ENCODE assay signal across 8 mouse cellular contexts in genomic region chr19:56976962-56977948, GRCm38 (mm10). TPM values are rescaled to one million over a fixed set of nuclear protein-coding genes. Genes with fewer than 3 reads are reported as not detected.
DNase-seq lines count a peak whose midpoint lies in the region; ATAC-seq and TF ChIP-seq lines count a peak whose summit lies in the region.

No protein-coding gene starts in this region.

- DNase-seq in cerebellum, adult 2 months: peak; percentile 74 to 85
- peak; percentile 35 to 74 for DNase-seq in gastrocnemius, postnatal 4 days (ENCODE audit: low spot score in 2 of 2)
- peak; percentile 65 for DNase-seq in kidney, adult 18-20 months
- peak; percentile 74 for DNase-seq in ovary, postnatal 36 days (ENCODE audit: low spot score)
- DNase-seq in thymus, postnatal 0 days (ENCODE audit: low spot score): no peak

- H3K9ac ChIP-seq in hindbrain, embryonic 13.5 days: no peak overlapping the region
- H3K9ac ChIP-seq in hindbrain, embryonic 12.5 days: no peak overlapping the region
- no peak overlapping the region for H3K9ac ChIP-seq in liver, embryonic 15.5 days

- no peak overlapping the region for H3K4me3 ChIP-seq in hindbrain, embryonic 13.5 days
- H3K4me3 ChIP-seq in hindbrain, embryonic 12.5 days: no peak overlapping the region
- no peak overlapping the region for H3K4me3 ChIP-seq in cerebellum, adult 2 months (replicated peaks; ENCODE audit: insufficient read depth, low read depth, low read length)
- no peak overlapping the region for H3K4me3 ChIP-seq in liver, embryonic 15.5 days (replicated peaks)

- no peaks in the 10 kb centered on the region for H3K9me3 ChIP-seq in hindbrain, embryonic 13.5 days
- no peaks in the 10 kb centered on the region for H3K9me3 ChIP-seq in hindbrain, embryonic 12.5 days (replicated peaks)
- H3K9me3 ChIP-seq in liver, embryonic 15.5 days (replicated peaks): no peaks in the 10 kb centered on the region

- no peak overlapping the region for H3K4me2 ChIP-seq in hindbrain, embryonic 13.5 days
- no peak overlapping the region for H3K4me2 ChIP-seq in hindbrain, embryonic 12.5 days (replicated peaks)
- no peak overlapping the region for H3K4me2 ChIP-seq in liver, embryonic 15.5 days

- TF ChIP-seq POLR2A in cerebellum, adult 2 months (IDR thresholded peaks at IDR 0.05; ENCODE audit: borderline replicate concordance, insufficient read depth, low read length): no peak

- WGBS in hindbrain, embryonic 13.5 days: 52% methylated on average over 19 of the region's 19 CpGs
- WGBS in hindbrain, embryonic 12.5 days: 62% methylated on average over 19 of the region's 19 CpGs
- 26% methylated on average over 19 of the region's 19 CpGs for WGBS in cerebellum, adult 2 months
- 56% methylated on average over 19 of the region's 19 CpGs for WGBS in liver, embryonic 15.5 days (ENCODE audit: insufficient replicate concordance)

- no peaks in the 10 kb centered on the region for H3K27me3 ChIP-seq in hindbrain, embryonic 13.5 days
- H3K27me3 ChIP-seq in hindbrain, embryonic 12.5 days: no peaks in the 10 kb centered on the region
- no peaks in the 10 kb centered on the region for H3K27me3 ChIP-seq in cerebellum, adult 2 months (ENCODE audit: control insufficient read depth, insufficient read depth, low read length)
- H3K27me3 ChIP-seq in liver, embryonic 15.5 days: no peaks in the 10 kb centered on the region

- H3K27ac ChIP-seq in hindbrain, embryonic 13.5 days: peak overlapping the region; percentile 6
- H3K27ac ChIP-seq in hindbrain, embryonic 12.5 days: no peak overlapping the region
- H3K27ac ChIP-seq in cerebellum, adult 2 months (ENCODE audit: insufficient read depth, low read length): peak overlapping the region; percentile 49
- H3K27ac ChIP-seq in liver, embryonic 15.5 days (replicated peaks): 0 out of 2 replicates have a peak overlapping the region, but pooled peaks have one; percentile 53

- no peak for ATAC-seq in hindbrain, embryonic 13.5 days (ENCODE audit: low FRiP score)
- ATAC-seq in hindbrain, embryonic 12.5 days (ENCODE audit: low FRiP score): no peak
- ATAC-seq in liver, embryonic 15.5 days (ENCODE audit: insufficient read depth): peak; percentile 72

- H3K4me1 ChIP-seq in hindbrain, embryonic 13.5 days (replicated peaks): peaks cover 7% of the 10 kb centered on the region
- H3K4me1 ChIP-seq in hindbrain, embryonic 12.5 days: peaks cover 12% of the 10 kb centered on the region; the same call in 1 of the 2 replicates
- H3K4me1 ChIP-seq in cerebellum, adult 2 months (ENCODE audit: control insufficient read depth, insufficient read depth, low read length): peaks cover 69% of the 10 kb centered on the region
- peaks cover 11% of the 10 kb centered on the region; the same call in 1 of the 2 replicates for H3K4me1 ChIP-seq in liver, embryonic 15.5 days (replicated peaks)

- TF ChIP-seq CTCF in cerebellum, adult 2 months (IDR thresholded peaks at IDR 0.05; ENCODE audit: borderline replicate concordance, insufficient read depth, low read depth, low read length): no peak

- no peaks in the 10 kb centered on the region for H3K36me3 ChIP-seq in hindbrain, embryonic 13.5 days
- no peaks in the 10 kb centered on the region for H3K36me3 ChIP-seq in hindbrain, embryonic 12.5 days
- no peaks in the 10 kb centered on the region for H3K36me3 ChIP-seq in liver, embryonic 15.5 days (replicated peaks)

RNA-seq across cellular contexts. Expression of gene Afap1l2, which starts 30.8 kb away (rescaled TPM):
- polyA plus RNA-seq in hindbrain, embryonic 13.5 days (2015; fragmentation: Nextera tagmentation; extraction: Ambion mirVana): 9.5 and 12.2 TPM in 2 replicates
- 8.1 and 9.1 TPM in 2 replicates for polyA plus RNA-seq in hindbrain, embryonic 12.5 days (2016; fragmentation: Nextera tagmentation; extraction: Ambion mirVana)
- polyA plus RNA-seq in cerebellum, adult 2 months (2012; rRNA removed): 43.3 and 50.1 TPM in 2 replicates
- 10 to 100 TPM; 29.4 to 34.7 TPM for total RNA-seq in gastrocnemius, postnatal 4 days (2021)
- 1.0 and 1.3 TPM in 2 replicates for polyA plus RNA-seq in liver, embryonic 15.5 days (2015; fragmentation: Nextera tagmentation; extraction: Ambion mirVana)
- 7.0 and 8.0 TPM in 2 replicates for polyA plus RNA-seq in thymus, postnatal 0 days (2015; fragmentation: Nextera tagmentation; extraction: Ambion mirVana)
